ENCODE assay signal across 10 mouse cellular contexts in genomic region chr1:168991506-168992244, GRCm38 (mm10).
A peak's percentile ranks its signal among the peaks of the same experiment; 100 is the strongest.
DNase-seq lines count a peak whose midpoint lies in the region; ATAC-seq and TF ChIP-seq lines count a peak whose summit lies in the region.
"Had no signal": no experiment of that assay in that cellular context is flagged by ENCODE, and none has a peak within 500 bp of the region (broad histone marks: within the 10 kb centered on the region; RNA-seq: fewer than 3 reads in every experiment).

No protein-coding gene starts in this region.

- no peaks in the 10 kb centered on the region for H3K36me3 ChIP-seq in kidney, postnatal 0 days (ENCODE audit: insufficient read depth, low read length)
- H3K36me3 ChIP-seq in kidney, embryonic 14.5 days (ENCODE audit: control insufficient read depth, insufficient read depth, low read length): no peaks in the 10 kb centered on the region
- H3K36me3 ChIP-seq in liver, postnatal 0 days (replicated peaks; ENCODE audit: insufficient read depth, low read length): no peaks in the 10 kb centered on the region
- H3K36me3 ChIP-seq: limb, embryonic 15.5 days had no signal

- H3K9me3 ChIP-seq in kidney, postnatal 0 days (replicated peaks; ENCODE audit: low read length): no peaks in the 10 kb centered on the region
- no peaks in the 10 kb centered on the region for H3K9me3 ChIP-seq in kidney, embryonic 14.5 days (ENCODE audit: control insufficient read depth, low read length)
- H3K9me3 ChIP-seq in liver, postnatal 0 days (ENCODE audit: low read length): no peaks in the 10 kb centered on the region
- H3K9me3 ChIP-seq: limb, embryonic 15.5 days had no signal

- 77% methylated on average over 14 of the region's 14 CpGs for WGBS in kidney, postnatal 0 days
- WGBS in kidney, embryonic 14.5 days: 77% methylated on average over 14 of the region's 14 CpGs
- WGBS in liver, postnatal 0 days (ENCODE audit: insufficient replicate concordance): 79% methylated on average over 14 of the region's 14 CpGs

- H3K27me3 ChIP-seq in kidney, postnatal 0 days (ENCODE audit: insufficient read depth, low read length): no peaks in the 10 kb centered on the region
- no peaks in the 10 kb centered on the region for H3K27me3 ChIP-seq in kidney, embryonic 14.5 days (ENCODE audit: control insufficient read depth, insufficient read depth, low read length)
- H3K27me3 ChIP-seq in liver, postnatal 0 days (ENCODE audit: insufficient read depth, low read length): no peaks in the 10 kb centered on the region
- H3K27me3 ChIP-seq: limb, embryonic 15.5 days had no signal

- H3K4me2 ChIP-seq in kidney, postnatal 0 days (ENCODE audit: low read length): no peak overlapping the region
- no peak overlapping the region for H3K4me2 ChIP-seq in kidney, embryonic 14.5 days (replicated peaks; ENCODE audit: low read depth, low read length)
- no peak overlapping the region for H3K4me2 ChIP-seq in liver, postnatal 0 days (ENCODE audit: low read depth, low read length)
- H3K4me2 ChIP-seq: limb, embryonic 15.5 days had no signal

- ATAC-seq in kidney, postnatal 0 days (replicated peaks; ENCODE audit: low FRiP score, low read depth): no peak
- no peak for ATAC-seq in kidney, embryonic 14.5 days (ENCODE audit: low FRiP score, low TSS enrichment)
- ATAC-seq in liver, postnatal 0 days: no peak

- TF ChIP-seq EP300 in liver, postnatal 0 days (IDR thresholded peaks at IDR 0.05; ENCODE audit: low read depth): no peak

- no peak overlapping the region for H3K27ac ChIP-seq in kidney, postnatal 0 days
- H3K27ac ChIP-seq in kidney, embryonic 14.5 days (ENCODE audit: low read depth, low read length): no peak overlapping the region
- H3K27ac ChIP-seq in liver, postnatal 0 days (ENCODE audit: low read depth): no peak overlapping the region
- H3K27ac ChIP-seq: limb, embryonic 15.5 days had no signal

- H3K4me3 ChIP-seq in kidney, postnatal 0 days (replicated peaks; ENCODE audit: low read depth, low read length): no peak overlapping the region
- no peak overlapping the region for H3K4me3 ChIP-seq in kidney, embryonic 14.5 days (ENCODE audit: low read length)
- no peak overlapping the region for H3K4me3 ChIP-seq in liver, postnatal 0 days (ENCODE audit: low read depth, low read length)
- H3K4me3 ChIP-seq: limb, embryonic 15.5 days had no signal

- DNase-seq in kidney, postnatal 0 days (ENCODE audit: low spot score): peak; percentile 44
- DNase-seq in frontal cortex, postnatal 14 days (ENCODE audit: low spot score in 2 of 2): peak; percentile 22 to 33
- peak; percentile 41 to 52 for DNase-seq in left cerebral cortex, adult 18-20 months (ENCODE audit: low spot score in 2 of 2)
- peak; percentile 81 to 90 for DNase-seq in right cerebral cortex, postnatal 10 days (ENCODE audit: low spot score in 2 of 2)
- no peak for DNase-seq in liver, postnatal 0 days
- DNase-seq in cerebellum, postnatal 25 days: no peak
- no peak for DNase-seq in heart, adult 11 months
- DNase-seq: cerebellum, adult 8-10 months had no signal

- H3K9ac ChIP-seq in kidney, postnatal 0 days (ENCODE audit: low read depth, low read length): no peak overlapping the region
- H3K9ac ChIP-seq in kidney, embryonic 14.5 days (ENCODE audit: low read depth, low read length): no peak overlapping the region
- no peak overlapping the region for H3K9ac ChIP-seq in liver, postnatal 0 days (replicated peaks)
- H3K9ac ChIP-seq: limb, embryonic 15.5 days had no signal

- H3K4me1 ChIP-seq in kidney, postnatal 0 days (replicated peaks; ENCODE audit: insufficient read depth, low read length): no peaks in the 10 kb centered on the region
- no peaks in the 10 kb centered on the region for H3K4me1 ChIP-seq in kidney, embryonic 14.5 days (ENCODE audit: control insufficient read depth, insufficient read depth, low read length)
- no peaks in the 10 kb centered on the region for H3K4me1 ChIP-seq in liver, postnatal 0 days (ENCODE audit: insufficient read depth)
- H3K4me1 ChIP-seq: limb, embryonic 15.5 days had no signal

- no peak for TF ChIP-seq CTCF in kidney, postnatal 0 days (IDR thresholded peaks at IDR 0.05; ENCODE audit: low read depth)
- TF ChIP-seq CTCF in liver, postnatal 0 days (IDR thresholded peaks at IDR 0.05; ENCODE audit: low read depth): no peak

Comparison
In these comparisons a context has a peak if more than half of its experiments do, and no peak if none do; other contexts are left out.
1. DNase-seq: peak in kidney, postnatal 0 days (single experiment), frontal cortex, postnatal 14 days (2 of 2), left cerebral cortex, adult 18-20 months (2 of 2) and right cerebral cortex, postnatal 10 days (2 of 2); none in liver, postnatal 0 days (single experiment), cerebellum, postnatal 25 days (0 of 2) and heart, adult 11 months (single experiment).